Mouse (Mus musculus) embryonic fibroblast, embryonic 13.5 days (primary cell): ENCODE measurements around the gene Cep170.

Experiments
- CTCF ChIP-seq: IDR thresholded peaks from 2 replicates; pipeline ENCODE4 v1.5.1; 2011; ENCODE audit warnings: mild to moderate bottlenecking, control low read depth, low read length, moderate library complexity, borderline replicate concordance; ENCODE audit not compliant: insufficient read depth
- POLR2A ChIP-seq: IDR thresholded peaks from 2 replicates; pipeline ENCODE4 v1.6.1; 2011; ENCODE audit warnings: low read depth, mild to moderate bottlenecking, control low read depth, low read length, moderate library complexity

DNA sequence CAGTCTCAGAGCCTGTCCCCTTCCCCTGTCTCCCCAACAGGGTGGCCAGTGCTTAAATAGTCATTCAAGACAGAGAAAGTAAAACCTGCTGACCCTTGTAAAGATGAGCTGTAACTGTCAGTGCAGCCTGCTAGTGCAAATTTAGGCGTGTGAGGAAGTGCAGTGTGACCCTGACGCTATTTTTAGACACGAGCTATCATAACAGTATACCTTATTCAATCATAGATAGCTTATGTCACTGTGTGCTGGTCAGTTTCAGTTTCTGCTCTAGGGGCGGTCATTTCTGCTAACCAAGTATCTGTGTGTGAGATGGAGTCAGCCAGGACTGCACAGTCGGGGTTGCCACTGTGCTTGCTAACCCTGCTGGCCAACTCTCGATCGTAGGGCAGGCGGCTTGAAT, 10.0 kb upstream of the Cep170 start:
- no peak for TF ChIP-seq POLR2A
- TF ChIP-seq CTCF: no peak
